Mouse (Mus musculus): Measurements from ENCODE around the gene Ttc39d. TPM values are rescaled to one million over a fixed set of nuclear protein-coding genes. Genes with fewer than 3 reads are reported as not detected.
"Not testable (repeated sequence)": the region's sequence is repeated elsewhere in the genome, so short reads cannot be mapped to it uniquely, and the experiment has no call there.

Gene Ttc39d
- polyA plus RNA-seq, 1 experiment from 2014 or later, result 0.10 TPM

DNA sequence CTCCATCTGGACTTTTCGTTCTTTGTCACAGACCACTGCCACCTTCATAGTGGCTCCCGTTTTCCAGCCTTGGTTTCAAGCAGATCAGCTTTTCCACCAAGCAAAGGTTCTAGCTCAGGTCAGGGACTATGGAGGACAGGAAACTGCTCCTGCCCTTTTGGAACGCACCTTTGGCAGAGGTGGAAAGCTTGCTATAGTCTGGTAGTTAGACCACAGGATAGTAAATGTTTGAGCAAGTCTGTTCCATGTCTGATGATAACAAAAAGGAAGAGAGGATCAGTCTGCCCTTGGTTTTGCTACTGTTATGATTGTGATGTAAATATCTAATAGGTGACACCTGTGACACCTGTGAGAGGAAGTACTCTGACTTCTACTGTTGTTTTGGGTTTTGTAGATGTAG, 31.3 kb upstream of the Ttc39d start:
- Histone ChIP-seq H3K36me3 (ENCODE audit: control insufficient read depth, insufficient read depth, low read length) (no peaks in the 10 kb centered on the region), H3K4me1 (ENCODE audit: control insufficient read depth, insufficient read depth, low read length) (no peaks in the 10 kb centered on the region), H3K4me3 (replicated peaks; ENCODE audit: low read length) (no peak overlapping the region), H3K9ac (ENCODE audit: low read length) (no peak overlapping the region), H3K27ac (ENCODE audit: low read length) (no peak overlapping the region), H3K9me3 (replicated peaks; ENCODE audit: control insufficient read depth, low read length) (no peaks in the 10 kb centered on the region), H3K4me2 (ENCODE audit: low read depth, low read length) (no peak overlapping the region), H3K27me3 (ENCODE audit: control insufficient read depth, insufficient read depth, low read length) (no peaks in the 10 kb centered on the region)
- 88% methylated on average over 3 of the region's 3 CpGs for WGBS
- ATAC-seq (ENCODE audit: insufficient read depth, low FRiP score), result no peak

DNA sequence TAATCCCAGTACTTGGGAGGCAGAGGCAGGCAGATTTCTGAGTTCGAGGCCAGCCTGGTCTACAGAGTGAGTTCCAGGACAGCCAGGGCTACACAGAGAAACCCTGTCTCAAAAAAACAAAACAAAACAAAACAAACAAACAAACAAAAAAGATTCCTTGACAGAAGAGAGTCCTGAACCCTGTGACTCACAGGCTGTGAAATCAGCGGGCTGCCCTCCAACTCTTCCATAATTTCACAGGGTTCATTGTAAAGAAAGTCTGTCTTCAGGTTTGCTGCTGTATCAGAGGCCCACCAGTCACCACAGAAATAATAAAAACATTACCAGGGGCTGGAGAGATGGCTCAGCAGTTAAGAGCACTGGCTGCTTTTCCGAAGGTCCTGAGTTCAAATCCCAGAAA, 28.4 kb upstream of the Ttc39d start:
- not testable (repeated sequence) for H3K4me2 ChIP-seq (ENCODE audit: low read depth, low read length); H3K27me3 ChIP-seq (ENCODE audit: control insufficient read depth, insufficient read depth, low read length); ATAC-seq (ENCODE audit: insufficient read depth, low FRiP score); H3K27ac ChIP-seq (ENCODE audit: low read length); H3K9ac ChIP-seq (ENCODE audit: low read length); H3K36me3 ChIP-seq (ENCODE audit: control insufficient read depth, insufficient read depth, low read length); H3K9me3 ChIP-seq (replicated peaks; ENCODE audit: control insufficient read depth, low read length); H3K4me3 ChIP-seq (replicated peaks; ENCODE audit: low read length); H3K4me1 ChIP-seq (ENCODE audit: control insufficient read depth, insufficient read depth, low read length)
- 94% methylated on average over 3 of the region's 3 CpGs for WGBS

DNA sequence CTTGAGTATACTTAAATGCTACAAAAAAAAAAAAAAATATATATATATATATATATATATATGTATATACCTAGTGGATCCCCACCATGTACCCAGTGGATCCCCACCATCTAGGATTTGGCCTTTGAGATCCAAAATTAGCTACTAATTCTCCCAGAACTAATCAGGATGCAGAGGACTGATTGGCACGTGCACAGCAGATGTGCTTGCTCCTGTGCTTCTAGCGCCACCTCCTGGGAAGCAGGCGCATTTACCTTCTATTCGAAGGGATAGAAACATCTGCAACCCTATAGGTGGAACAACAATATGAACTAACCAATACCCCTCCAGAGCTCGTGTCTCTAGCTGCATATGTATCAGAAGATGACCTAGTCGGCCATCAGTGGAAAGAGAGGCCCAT, 27.3 kb upstream of the Ttc39d start:
- Histone ChIP-seq H3K9me3 (replicated peaks; ENCODE audit: control insufficient read depth, low read length) (no peaks in the 10 kb centered on the region), H3K4me2 (ENCODE audit: low read depth, low read length) (no peak overlapping the region), H3K27me3 (ENCODE audit: control insufficient read depth, insufficient read depth, low read length) (no peaks in the 10 kb centered on the region), H3K27ac (ENCODE audit: low read length) (no peak overlapping the region), H3K4me1 (ENCODE audit: control insufficient read depth, insufficient read depth, low read length) (no peaks in the 10 kb centered on the region), H3K4me3 (replicated peaks; ENCODE audit: low read length) (no peak overlapping the region), H3K9ac (ENCODE audit: low read length) (no peak overlapping the region), H3K36me3 (ENCODE audit: control insufficient read depth, insufficient read depth, low read length) (no peaks in the 10 kb centered on the region)
- 1% methylated on average over 6 of the region's 6 CpGs for WGBS
- peak; percentile 56; the same call in 1 of the 2 replicates for ATAC-seq (ENCODE audit: insufficient read depth, low FRiP score)

DNA sequence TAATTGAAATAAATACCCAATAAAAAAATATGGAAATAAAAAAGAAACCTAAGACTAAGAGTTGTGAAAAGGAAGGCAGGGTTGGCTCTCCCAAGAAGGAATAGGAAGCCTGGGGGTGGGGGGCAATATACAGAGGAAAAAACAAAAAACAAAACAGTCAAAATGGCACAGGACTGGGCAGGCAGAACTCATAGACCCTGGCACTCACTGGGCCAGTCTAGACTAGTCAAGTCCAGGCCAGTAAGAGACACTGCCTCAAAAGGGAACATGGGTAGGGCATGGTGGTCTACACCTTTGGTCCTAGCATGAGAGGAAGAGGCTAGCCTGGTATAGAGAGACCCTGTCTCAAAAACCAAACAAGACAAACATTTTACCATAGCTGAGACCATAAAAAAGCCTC, 26.8 kb upstream of the Ttc39d start:
- H3K27me3 ChIP-seq (ENCODE audit: control insufficient read depth, insufficient read depth, low read length), result no peaks in the 10 kb centered on the region
- H3K9me3 ChIP-seq (replicated peaks; ENCODE audit: control insufficient read depth, low read length), result no peaks in the 10 kb centered on the region
- H3K27ac ChIP-seq (ENCODE audit: low read length), result no peak overlapping the region
- H3K4me2 ChIP-seq (ENCODE audit: low read depth, low read length), result no peak overlapping the region
- H3K4me1 ChIP-seq (ENCODE audit: control insufficient read depth, insufficient read depth, low read length), result no peaks in the 10 kb centered on the region
- no peak overlapping the region for H3K4me3 ChIP-seq (replicated peaks; ENCODE audit: low read length)
- H3K36me3 ChIP-seq (ENCODE audit: control insufficient read depth, insufficient read depth, low read length), result no peaks in the 10 kb centered on the region
- ATAC-seq (ENCODE audit: insufficient read depth, low FRiP score), result no peak
- no peak overlapping the region for H3K9ac ChIP-seq (ENCODE audit: low read length)

DNA sequence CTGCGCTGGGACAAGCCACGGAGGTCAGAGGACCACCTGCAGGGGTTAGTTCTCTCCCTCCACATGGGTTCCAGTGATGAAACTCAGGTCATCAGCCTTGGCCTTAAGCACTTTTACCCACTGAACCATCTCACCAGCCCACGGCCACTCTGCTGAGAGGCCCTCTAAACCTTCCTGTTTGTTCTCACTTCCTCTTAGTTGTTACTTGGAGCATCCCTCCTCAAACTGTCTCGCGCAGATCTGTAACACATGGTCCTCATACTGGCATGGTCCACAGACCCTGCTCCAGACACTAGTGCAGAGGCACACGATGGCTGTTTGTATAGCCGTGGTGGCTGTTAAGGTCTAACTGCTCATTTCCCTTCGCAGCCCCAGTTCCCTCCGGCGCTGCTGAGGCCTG, 23.6 kb upstream of the Ttc39d start:
- Histone ChIP-seq H3K27ac (ENCODE audit: low read length) (no peak overlapping the region), H3K36me3 (ENCODE audit: control insufficient read depth, insufficient read depth, low read length) (no peaks in the 10 kb centered on the region), H3K4me3 (replicated peaks; ENCODE audit: low read length) (no peak overlapping the region), H3K9ac (ENCODE audit: low read length) (no peak overlapping the region), H3K4me1 (ENCODE audit: control insufficient read depth, insufficient read depth, low read length) (no peaks in the 10 kb centered on the region), H3K4me2 (ENCODE audit: low read depth, low read length) (no peak overlapping the region), H3K27me3 (ENCODE audit: control insufficient read depth, insufficient read depth, low read length) (no peaks in the 10 kb centered on the region), H3K9me3 (replicated peaks; ENCODE audit: control insufficient read depth, low read length) (no peaks in the 10 kb centered on the region)
- no peak for ATAC-seq (ENCODE audit: insufficient read depth, low FRiP score)
- WGBS, result 76% methylated on average over 10 of the region's 10 CpGs

DNA sequence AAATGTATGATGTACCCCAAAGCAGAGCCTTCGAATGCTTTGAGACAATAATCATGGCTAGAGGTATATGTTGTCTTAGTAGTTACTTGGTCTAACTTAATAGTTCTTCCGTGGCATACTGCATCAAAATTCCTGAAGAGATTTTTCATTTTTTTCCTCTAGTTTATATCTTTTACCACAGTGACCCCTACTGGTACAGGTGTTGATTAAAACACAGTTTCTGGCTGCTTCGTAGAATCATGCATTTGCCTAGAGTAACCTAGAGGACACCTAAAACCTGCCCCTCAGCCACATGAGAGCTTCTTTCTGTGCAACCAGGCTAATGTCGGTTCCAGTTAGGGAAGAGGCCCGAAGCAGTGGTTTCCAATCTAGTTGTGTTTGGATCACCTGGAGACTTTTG, 14.2 kb upstream of the Ttc39d start:
- Histone ChIP-seq H3K4me3 (replicated peaks; ENCODE audit: low read length) (no peak overlapping the region), H3K27ac (ENCODE audit: low read length) (no peak overlapping the region), H3K9ac (ENCODE audit: low read length) (no peak overlapping the region), H3K27me3 (ENCODE audit: control insufficient read depth, insufficient read depth, low read length) (no peaks in the 10 kb centered on the region), H3K4me2 (ENCODE audit: low read depth, low read length) (no peak overlapping the region), H3K4me1 (ENCODE audit: control insufficient read depth, insufficient read depth, low read length) (no peaks in the 10 kb centered on the region), H3K36me3 (ENCODE audit: control insufficient read depth, insufficient read depth, low read length) (0 out of 2 replicates have a peak, but pooled peaks cover 5% of the 10 kb centered on the region), H3K9me3 (replicated peaks; ENCODE audit: control insufficient read depth, low read length) (no peaks in the 10 kb centered on the region; the same call in 1 of the 2 replicates)
- 66% methylated on average over 5 of the region's 5 CpGs for WGBS
- ATAC-seq (ENCODE audit: insufficient read depth, low FRiP score), result no peak

DNA sequence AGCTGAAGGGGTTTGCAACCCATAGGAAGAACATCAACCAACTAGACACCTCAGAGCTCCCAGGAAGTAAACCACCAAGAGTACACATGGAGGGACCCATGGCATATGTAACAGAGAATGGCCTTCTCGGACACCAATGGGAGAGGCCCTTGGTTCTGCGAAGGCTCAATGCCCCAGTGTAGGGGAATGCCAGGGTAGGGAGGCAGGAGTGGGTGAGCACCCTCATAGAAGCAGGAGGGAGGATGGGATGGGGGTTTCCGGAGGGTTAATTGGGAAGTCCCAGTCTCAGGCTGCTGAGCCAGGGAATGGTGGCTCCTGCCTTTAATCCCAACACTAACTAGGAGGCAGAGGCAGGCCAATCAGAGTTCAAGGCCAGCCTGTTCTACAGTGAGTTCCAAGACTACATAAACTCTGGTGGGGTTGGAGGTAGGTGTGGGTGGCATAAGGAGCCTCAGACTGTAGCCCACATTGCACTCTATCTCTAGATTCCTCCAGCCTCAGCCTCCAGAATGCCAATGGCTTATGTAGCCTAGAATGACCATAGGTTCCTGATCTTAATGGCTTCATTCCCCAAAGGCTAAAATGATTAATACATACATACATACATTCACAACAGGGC, 8.0 kb upstream of the Ttc39d start:
- Histone ChIP-seq H3K9me3 (replicated peaks; ENCODE audit: control insufficient read depth, low read length) (no peaks in the 10 kb centered on the region), H3K4me3 (replicated peaks; ENCODE audit: low read length) (no peak overlapping the region), H3K27ac (ENCODE audit: low read length) (no peak overlapping the region), H3K9ac (ENCODE audit: low read length) (no peak overlapping the region), H3K4me1 (ENCODE audit: control insufficient read depth, insufficient read depth, low read length) (no peaks in the 10 kb centered on the region), H3K36me3 (ENCODE audit: control insufficient read depth, insufficient read depth, low read length) (peaks cover 15% of the 10 kb centered on the region), H3K4me2 (ENCODE audit: low read depth, low read length) (no peak overlapping the region), H3K27me3 (ENCODE audit: control insufficient read depth, insufficient read depth, low read length) (no peaks in the 10 kb centered on the region)
- ATAC-seq (ENCODE audit: insufficient read depth, low FRiP score), result no peak
- 88% methylated on average over 3 of the region's 3 CpGs for whole genome bisulfite sequencing

DNA sequence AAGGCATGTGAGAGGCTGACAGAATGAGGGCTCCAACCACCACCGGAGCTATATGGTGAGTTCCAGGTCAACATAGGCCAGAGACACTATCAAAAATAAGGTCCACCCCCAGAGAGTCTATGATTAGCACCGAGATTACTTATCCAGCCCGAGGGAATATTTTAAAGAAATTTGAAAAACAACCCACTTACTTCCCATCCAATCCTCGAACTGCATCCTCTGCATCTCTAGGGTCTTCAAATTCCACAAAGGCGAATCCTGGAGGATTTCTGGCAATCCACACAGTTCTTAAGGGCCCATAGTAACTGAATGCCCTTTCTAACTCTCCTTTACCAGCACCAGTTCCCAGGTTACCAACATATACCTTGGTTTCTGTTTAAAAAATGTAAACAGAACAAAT, 1.6 kb upstream of the Ttc39d start:
- ATAC-seq (ENCODE audit: insufficient read depth, low FRiP score), result no peak
- Histone ChIP-seq H3K9ac (ENCODE audit: low read length) (peak overlapping the region; percentile 98), H3K9me3 (replicated peaks; ENCODE audit: control insufficient read depth, low read length) (no peaks in the 10 kb centered on the region), H3K4me1 (ENCODE audit: control insufficient read depth, insufficient read depth, low read length) (0 out of 2 replicates have a peak, but pooled peaks cover 6% of the 10 kb centered on the region), H3K27me3 (ENCODE audit: control insufficient read depth, insufficient read depth, low read length) (no peaks in the 10 kb centered on the region), H3K27ac (ENCODE audit: low read length) (no peak overlapping the region; the same call in 1 of the 2 replicates), H3K4me3 (replicated peaks; ENCODE audit: low read length) (peak overlapping the region; percentile 95), H3K4me2 (ENCODE audit: low read depth, low read length) (peak overlapping the region; percentile 84), H3K36me3 (ENCODE audit: control insufficient read depth, insufficient read depth, low read length) (peaks cover 10% of the 10 kb centered on the region)
- WGBS, result 5% methylated on average over 5 of the region's 5 CpGs

DNA sequence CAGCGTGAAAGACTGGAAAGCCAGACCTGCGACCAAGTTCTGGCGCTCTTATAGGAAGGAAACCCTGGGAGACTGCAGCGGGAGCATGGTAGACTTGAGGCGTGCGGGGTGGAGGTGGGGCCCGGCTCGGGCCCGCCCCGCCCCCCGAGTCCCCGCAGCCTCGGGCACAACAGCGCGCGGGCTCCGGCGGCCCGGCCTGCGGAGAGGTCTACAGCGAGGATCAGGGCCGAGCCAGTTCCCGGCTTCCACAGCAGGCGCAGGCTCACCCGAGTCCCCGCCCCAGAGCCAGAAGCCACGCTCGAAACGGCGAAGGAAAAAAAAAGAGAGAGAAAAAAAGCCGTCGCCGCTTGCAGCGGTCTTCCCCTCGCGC, 974 bp upstream of the Ttc39d start:
- no peaks in the 10 kb centered on the region for H3K9me3 ChIP-seq (replicated peaks; ENCODE audit: control insufficient read depth, low read length)
- H3K27ac ChIP-seq (ENCODE audit: low read length), result peak overlapping the region; percentile 99
- peaks cover 10% of the 10 kb centered on the region for H3K36me3 ChIP-seq (ENCODE audit: control insufficient read depth, insufficient read depth, low read length)
- H3K4me2 ChIP-seq (ENCODE audit: low read depth, low read length), result peak overlapping the region; percentile 84
- peak overlapping the region; percentile 98 for H3K9ac ChIP-seq (ENCODE audit: low read length)
- H3K4me1 ChIP-seq (ENCODE audit: control insufficient read depth, insufficient read depth, low read length), result 0 out of 2 replicates have a peak, but pooled peaks cover 6% of the 10 kb centered on the region
- H3K27me3 ChIP-seq (ENCODE audit: control insufficient read depth, insufficient read depth, low read length), result no peaks in the 10 kb centered on the region
- H3K4me3 ChIP-seq (replicated peaks; ENCODE audit: low read length), result peak overlapping the region; percentile 95
- ATAC-seq (ENCODE audit: insufficient read depth, low FRiP score), result peak; percentile 56; the same call in 1 of the 2 replicates
- under 1% methylated on average over 36 of the region's 36 CpGs for WGBS
